Mouse (Mus musculus) embryonic facial prominence, embryonic 13.5 days (tissue): ENCODE data around the gene Srrd. TPM values are rescaled to one million over a fixed set of nuclear protein-coding genes. Genes with fewer than 3 reads are reported as not detected.

Source experiments
- ATAC-seq: fragments of 200-750 bp; cut with Nextera tagmentation; 2 replicates; pipeline ENCODE4 v1.8.0; 2017; ENCODE audit warnings: low read depth; ENCODE audit not compliant: insufficient number of reproducible peaks, insufficient read depth, low FRiP score, low TSS enrichment
- H3K27ac ChIP-seq: fragments of 300-500 bp; sonication (generic); 2 replicates; pipeline ENCODE4 v1.5.1; 2015; ENCODE audit warnings: moderate library complexity, mild to moderate bottlenecking, inconsistent platforms
- H3K27me3 ChIP-seq: fragments of 300-500 bp; sonication (generic); 2 replicates; pipeline ENCODE4 v1.6.1; 2015; ENCODE audit warnings: mild to moderate bottlenecking, inconsistent platforms
- H3K36me3 ChIP-seq: fragments of 300-500 bp; sonication (generic); 2 replicates; pipeline ENCODE4 v1.6.1; 2015; ENCODE audit warnings: mild to moderate bottlenecking, inconsistent platforms
- H3K4me1 ChIP-seq: fragments of 300-500 bp; sonication (generic); 2 replicates; pipeline ENCODE4 v1.6.1; 2015; ENCODE audit warnings: inconsistent platforms
- H3K4me2 ChIP-seq: fragments of 300-500 bp; sonication (generic); 2 replicates; pipeline ENCODE4 v1.6.1; 2015; ENCODE audit warnings: moderate library complexity, mild to moderate bottlenecking, inconsistent platforms
- H3K4me3 ChIP-seq: fragments of 300-500 bp; sonication (generic); 2 replicates; pipeline ENCODE4 v1.5.1; 2015; ENCODE audit warnings: mild to moderate bottlenecking, inconsistent platforms
- H3K9ac ChIP-seq: fragments of 300-500 bp; sonication (generic); 2 replicates; pipeline ENCODE4 v1.6.1; 2015; ENCODE audit warnings: mild to moderate bottlenecking, inconsistent platforms
- H3K9me3 ChIP-seq: fragments of 300-500 bp; sonication (generic); 2 replicates; pipeline ENCODE4 v1.6.1; 2016; ENCODE audit warnings: inconsistent platforms
- WGBS: fragments of 180-500 bp; shearing (Covaris S2); methylation state at CpG from one replicate; pipeline ENCODE4 v1.1.7; 2015; ENCODE audit warnings: mixed read lengths; 5-methylcytosine and 5-hydroxymethylcytosine counted together
- polyA plus RNA-seq: library from polyadenylated mRNA; unstranded; fragments of >200 nt; fragmentation: Nextera tagmentation; extraction: Ambion mirVana; gene quantifications from 2 replicates; pipeline ENCODE4 v1.2.1, GENCODE M21; 2015

Srrd gene
- polyA plus RNA-seq, 1 experiment from 2014 or later, result 54.9 TPM

- 65% methylated on average over 5 of the region's 5 CpGs for WGBS
- no peaks in the 10 kb centered on the region for H3K27me3 ChIP-seq
- no peaks in the 10 kb centered on the region for H3K9me3 ChIP-seq
- H3K36me3 ChIP-seq, result peaks cover 53% of the 10 kb centered on the region
- H3K4me3 ChIP-seq, result no peak overlapping the region
- ATAC-seq, result no peak
- no peak overlapping the region for H3K27ac ChIP-seq
- no peak overlapping the region for H3K9ac ChIP-seq
- no peaks in the 10 kb centered on the region for H3K4me1 ChIP-seq
- no peak overlapping the region for H3K4me2 ChIP-seq
Observed at GRCm38 (mm10) chr5:112305842-112306241, 37.0 kb downstream of the Srrd start.

DNA sequence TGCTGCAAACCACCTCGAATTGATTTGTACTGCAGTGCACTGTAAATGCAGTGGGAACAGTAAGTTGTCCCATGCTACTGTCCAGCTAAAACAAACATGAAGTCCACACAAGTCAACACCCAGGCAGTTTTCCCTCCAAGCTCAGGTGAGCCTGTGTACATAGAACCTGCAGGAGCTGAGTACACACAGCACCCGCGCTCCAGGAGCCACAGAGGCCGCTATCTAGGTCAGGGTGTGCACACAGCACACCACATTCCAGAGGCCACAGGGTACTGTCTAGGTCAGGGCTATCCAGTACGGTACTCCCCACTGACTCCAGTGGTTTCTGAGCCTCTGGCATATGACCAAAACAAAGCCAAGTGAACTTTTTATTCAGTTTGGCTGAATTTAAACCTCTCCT, 40.5 kb downstream of the Srrd start:
- no peaks in the 10 kb centered on the region for H3K9me3 ChIP-seq
- H3K9ac ChIP-seq, result no peak overlapping the region
- peaks cover under 1% of the 10 kb centered on the region; the same call in 1 of the 2 replicates for H3K4me1 ChIP-seq
- H3K36me3 ChIP-seq, result peaks cover 22% of the 10 kb centered on the region
- H3K27ac ChIP-seq, result peak overlapping the region; percentile 7; the same call in 1 of the 2 replicates
- no peak overlapping the region for H3K4me2 ChIP-seq
- no peak for ATAC-seq
- WGBS, result 89% methylated on average over 5 of the region's 5 CpGs
- no peak overlapping the region for H3K4me3 ChIP-seq
- H3K27me3 ChIP-seq, result no peaks in the 10 kb centered on the region

DNA sequence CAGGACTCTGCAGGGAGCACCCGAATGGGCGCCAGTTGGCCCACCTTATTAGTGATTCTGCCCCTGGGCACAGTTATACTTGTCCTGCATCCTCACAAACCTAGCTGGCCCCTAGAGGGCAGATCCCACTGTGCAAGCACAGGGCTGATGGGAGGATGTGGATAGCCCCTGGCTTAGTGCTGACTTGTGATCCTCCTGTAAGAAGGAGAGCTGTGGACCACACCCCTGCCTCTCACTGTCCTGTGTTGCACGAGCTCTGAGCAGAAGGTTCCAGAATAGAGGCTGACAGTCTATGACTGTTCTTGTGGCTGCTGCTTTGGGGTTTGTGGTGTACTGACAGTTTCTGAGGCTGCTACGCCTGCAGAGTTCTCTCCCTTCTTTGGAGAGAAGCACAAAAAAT, 41.1 kb downstream of the Srrd start:
- H3K36me3 ChIP-seq, result peaks cover 20% of the 10 kb centered on the region
- no peak overlapping the region for H3K27ac ChIP-seq
- no peak overlapping the region for H3K4me3 ChIP-seq
- H3K4me2 ChIP-seq, result no peak overlapping the region
- 0 out of 2 replicates have a peak overlapping the region, but pooled peaks have one; percentile 36 for H3K9ac ChIP-seq
- 85% methylated on average over 4 of the region's 4 CpGs for whole genome bisulfite sequencing
- no peaks in the 10 kb centered on the region for H3K9me3 ChIP-seq
- no peak for ATAC-seq
- H3K27me3 ChIP-seq, result no peaks in the 10 kb centered on the region
- H3K4me1 ChIP-seq, result peaks cover 6% of the 10 kb centered on the region; the same call in 1 of the 2 replicates

DNA sequence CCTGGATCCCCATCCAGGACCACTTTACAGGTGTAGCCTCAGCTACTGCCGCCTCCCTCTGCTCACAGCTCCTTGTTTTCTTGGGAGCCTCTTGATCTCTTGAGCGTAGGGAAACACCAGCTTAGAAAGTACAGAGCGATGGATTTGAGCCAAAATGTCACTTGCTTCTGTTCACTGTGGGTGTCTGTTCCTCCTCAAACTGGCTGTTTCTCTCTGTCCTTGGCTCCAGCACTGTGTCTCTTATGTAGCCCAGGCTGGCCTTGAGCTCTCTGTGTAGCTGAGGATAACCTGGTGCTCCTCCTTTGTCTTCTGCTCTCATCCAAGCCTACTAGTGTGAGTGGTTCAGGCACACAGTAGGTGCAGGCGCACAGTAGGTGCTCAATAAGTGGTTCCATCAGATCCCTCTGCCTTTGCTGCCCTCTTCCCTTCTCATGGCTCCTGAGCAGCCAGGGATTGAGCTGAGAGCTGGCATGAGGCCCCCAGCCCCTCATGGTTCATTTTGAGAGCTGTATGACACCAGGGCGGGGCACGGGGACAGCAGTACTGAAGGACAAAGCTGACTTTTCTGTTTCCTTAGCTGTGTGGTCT, 42.0 kb downstream of the Srrd start:
- ATAC-seq, result no peak
- Histone ChIP-seq H3K9ac (no peak overlapping the region), H3K4me3 (no peak overlapping the region), H3K27me3 (no peaks in the 10 kb centered on the region), H3K9me3 (no peaks in the 10 kb centered on the region), H3K4me2 (no peak overlapping the region), H3K4me1 (peaks cover 7% of the 10 kb centered on the region; the same call in 1 of the 2 replicates), H3K36me3 (peaks cover 17% of the 10 kb centered on the region), H3K27ac (no peak overlapping the region)
- WGBS, result 86% methylated on average over 6 of the region's 6 CpGs

GRCm38 (mm10) chr5:112300112-112300511, 42.7 kb downstream of the Srrd start:
- WGBS, result 90% methylated on average over 2 of the region's 2 CpGs
- Histone ChIP-seq H3K27ac (no peak overlapping the region), H3K9me3 (no peaks in the 10 kb centered on the region), H3K9ac (no peak overlapping the region), H3K4me1 (peaks cover 12% of the 10 kb centered on the region; the same call in 1 of the 2 replicates), H3K4me3 (no peak overlapping the region), H3K36me3 (peaks cover 10% of the 10 kb centered on the region), H3K27me3 (no peaks in the 10 kb centered on the region), H3K4me2 (no peak overlapping the region)
- ATAC-seq, result no peak

GRCm38 (mm10) chr5:112299399-112299798, 43.4 kb downstream of the Srrd start:
- Histone ChIP-seq H3K4me3 (no peak overlapping the region), H3K27me3 (no peaks in the 10 kb centered on the region), H3K4me1 (peaks cover 19% of the 10 kb centered on the region), H3K9me3 (no peaks in the 10 kb centered on the region), H3K36me3 (peaks cover 3% of the 10 kb centered on the region; the same call in 1 of the 2 replicates), H3K9ac (no peak overlapping the region), H3K27ac (no peak overlapping the region), H3K4me2 (no peak overlapping the region)
- 82% methylated on average over 4 of the region's 4 CpGs for WGBS
- no peak for ATAC-seq

- H3K27ac ChIP-seq, result no peak overlapping the region
- no peak for ATAC-seq
- no peaks in the 10 kb centered on the region for H3K9me3 ChIP-seq
- peaks cover 3% of the 10 kb centered on the region; the same call in 1 of the 2 replicates for H3K36me3 ChIP-seq
- no peak overlapping the region for H3K9ac ChIP-seq
- no peaks in the 10 kb centered on the region for H3K27me3 ChIP-seq
- H3K4me3 ChIP-seq, result no peak overlapping the region
- WGBS, result 85% methylated on average over 12 of the region's 12 CpGs
- no peak overlapping the region for H3K4me2 ChIP-seq
- peaks cover 20% of the 10 kb centered on the region for H3K4me1 ChIP-seq
Observed at GRCm38 (mm10) chr5:112298226-112298988, 44.4 kb downstream of the Srrd start.

DNA sequence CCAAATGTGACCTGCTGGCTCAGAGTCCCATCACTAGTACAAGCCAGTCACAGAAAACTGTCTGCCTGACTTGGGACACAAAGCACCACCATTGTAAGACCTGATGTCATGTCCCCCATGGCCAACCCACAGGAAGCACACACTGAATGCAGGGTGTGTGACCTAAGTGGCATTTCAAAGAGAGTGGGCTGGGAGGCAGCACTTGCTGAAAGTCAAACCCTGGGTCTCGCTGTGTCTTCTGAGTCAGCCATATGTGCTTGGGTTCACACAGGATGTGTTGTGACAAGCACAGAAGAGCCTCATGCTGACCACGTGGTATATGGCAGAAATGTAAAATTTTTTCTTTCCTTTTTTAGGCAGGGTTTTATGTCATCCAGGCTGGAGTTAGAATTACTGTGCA, 45.6 kb downstream of the Srrd start:
- Histone ChIP-seq H3K9ac (no peak overlapping the region), H3K4me3 (no peak overlapping the region), H3K27me3 (no peaks in the 10 kb centered on the region), H3K4me1 (peaks cover 30% of the 10 kb centered on the region), H3K9me3 (no peaks in the 10 kb centered on the region), H3K4me2 (no peak overlapping the region), H3K36me3 (peaks cover 1% of the 10 kb centered on the region; the same call in 1 of the 2 replicates), H3K27ac (no peak overlapping the region; the same call in 1 of the 2 replicates)
- WGBS, result 63% methylated on average over 2 of the region's 2 CpGs
- no peak for ATAC-seq

DNA sequence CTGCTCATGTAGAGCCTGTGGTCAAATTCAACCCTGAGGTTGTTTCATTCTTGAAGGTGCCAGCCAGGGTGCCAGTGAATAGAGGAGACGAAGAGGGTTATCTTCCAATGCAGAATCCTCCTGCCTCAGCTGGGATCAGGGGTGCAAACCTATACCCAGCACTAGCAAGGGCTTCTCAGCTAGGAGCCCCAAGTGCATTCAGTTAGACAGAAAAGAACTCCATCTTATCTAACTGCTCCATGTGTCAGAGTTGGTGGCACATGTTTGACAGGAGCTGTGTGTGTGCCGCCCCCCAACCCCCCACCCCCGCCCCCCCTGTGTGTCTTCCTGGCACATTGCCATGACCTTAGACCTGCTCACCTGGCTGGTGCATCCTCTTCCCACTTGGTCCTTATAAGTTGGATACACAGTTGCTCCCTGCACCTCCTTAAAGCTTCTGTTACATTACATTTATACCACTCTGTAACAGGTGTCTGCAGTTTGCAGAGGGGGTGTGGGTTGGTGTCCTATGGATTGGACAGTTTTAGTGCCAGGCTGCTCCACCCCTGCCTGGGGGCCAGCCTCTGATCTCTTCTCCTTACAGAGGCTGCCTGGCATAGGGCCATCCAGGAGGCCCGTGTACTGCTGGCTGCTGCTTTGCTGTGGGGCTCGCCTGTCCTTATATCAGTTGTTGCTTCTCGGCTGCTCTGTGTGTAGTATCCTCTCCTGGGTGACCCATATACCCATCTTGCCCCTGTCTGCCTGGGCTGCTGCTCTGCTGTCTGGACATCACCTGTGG, 46.2 kb downstream of the Srrd start:
- Histone ChIP-seq H3K36me3 (no peaks in the 10 kb centered on the region), H3K4me2 (no peak overlapping the region), H3K9ac (0 out of 2 replicates have a peak overlapping the region, but pooled peaks have one; percentile 3), H3K4me3 (no peak overlapping the region), H3K9me3 (no peaks in the 10 kb centered on the region), H3K27me3 (no peaks in the 10 kb centered on the region), H3K4me1 (peaks cover 35% of the 10 kb centered on the region), H3K27ac (no peak overlapping the region; the same call in 1 of the 2 replicates)
- ATAC-seq, result no peak
- WGBS, result 74% methylated on average over 6 of the region's 6 CpGs

DNA sequence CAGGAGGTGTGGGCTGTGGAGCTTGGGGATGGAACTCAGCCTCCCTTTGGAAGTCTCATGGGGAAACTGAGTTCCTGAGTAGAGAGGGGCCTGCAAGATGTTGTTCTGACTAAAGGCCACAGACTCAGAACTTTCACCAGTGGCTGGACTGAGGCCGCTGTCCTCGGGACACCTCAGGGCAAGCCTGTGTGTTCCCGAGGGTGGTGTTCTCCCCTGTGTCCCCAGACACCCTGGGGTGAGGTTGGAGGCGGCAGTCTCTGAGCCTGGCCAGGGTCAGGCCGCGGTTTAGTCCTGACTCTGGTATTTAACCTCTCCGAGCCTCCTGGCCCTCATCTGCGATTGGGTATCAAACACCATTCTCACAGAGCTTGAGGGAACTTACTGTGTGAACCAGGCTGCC, 47.3 kb downstream of the Srrd start:
- Histone ChIP-seq H3K27me3 (no peaks in the 10 kb centered on the region), H3K9ac (no peak overlapping the region), H3K4me1 (peaks cover 35% of the 10 kb centered on the region), H3K4me3 (no peak overlapping the region), H3K4me2 (no peak overlapping the region), H3K27ac (no peak overlapping the region), H3K9me3 (no peaks in the 10 kb centered on the region), H3K36me3 (no peaks in the 10 kb centered on the region)
- ATAC-seq, result no peak
- 63% methylated on average over 8 of the region's 8 CpGs for WGBS

GRCm38 (mm10) chr5:112295162-112295561, 47.7 kb downstream of the Srrd start:
- no peak for ATAC-seq
- H3K4me1 ChIP-seq, result peaks cover 35% of the 10 kb centered on the region
- no peak overlapping the region for H3K4me2 ChIP-seq
- H3K9ac ChIP-seq, result no peak overlapping the region
- no peaks in the 10 kb centered on the region for H3K27me3 ChIP-seq
- H3K27ac ChIP-seq, result no peak overlapping the region
- H3K9me3 ChIP-seq, result no peaks in the 10 kb centered on the region
- no peak overlapping the region for H3K4me3 ChIP-seq
- WGBS, result 42% methylated on average over 8 of the region's 8 CpGs
- no peaks in the 10 kb centered on the region for H3K36me3 ChIP-seq
